Mouse (Mus musculus): ENCODE measurements around the gene Rps6kb1. TPM values are rescaled to one million over a fixed set of nuclear protein-coding genes. Genes with fewer than 3 reads are reported as not detected.
"Not testable (repeated sequence)": the region's sequence is repeated elsewhere in the genome, so short reads cannot be mapped to it uniquely, and the experiment has no call there.

The Rps6kb1 gene
- polyA plus RNA-seq, 1 experiment from 2014 or later, result 38.4 TPM

DNA sequence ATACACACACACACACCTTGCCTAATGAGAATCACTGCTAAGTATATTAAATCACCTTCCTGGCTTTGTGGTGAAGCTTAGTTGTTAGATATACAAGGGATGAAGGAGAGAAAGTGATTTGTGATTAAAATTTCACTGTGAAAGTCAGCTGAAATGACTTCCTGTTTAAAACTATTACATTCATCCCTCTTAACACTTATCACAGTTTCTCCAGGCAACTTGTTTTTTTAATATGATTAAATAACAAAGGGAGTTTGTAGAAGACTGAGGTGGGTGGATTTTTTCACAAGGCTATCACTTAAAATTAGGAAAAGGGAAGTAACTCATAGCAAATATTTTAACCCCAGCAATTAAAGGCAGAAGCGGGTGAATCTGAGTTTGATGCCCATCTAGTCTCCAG is 47.2 kb downstream of the Rps6kb1 start:
- Histone ChIP-seq H3K9me3 (replicated peaks) (no peaks in the 10 kb centered on the region), H3K4me3 (no peak overlapping the region), H3K27ac (no peak overlapping the region), H3K4me2 (no peak overlapping the region), H3K4me1 (replicated peaks) (no peaks in the 10 kb centered on the region), H3K36me3 (peaks cover 61% of the 10 kb centered on the region), H3K27me3 (no peaks in the 10 kb centered on the region), H3K9ac (no peak overlapping the region)
- ATAC-seq (replicated peaks; ENCODE audit: insufficient number of reproducible peaks, insufficient read depth, low FRiP score, low read depth), result no peak
- 89% methylated on average over 1 of the region's 1 CpGs for WGBS

DNA sequence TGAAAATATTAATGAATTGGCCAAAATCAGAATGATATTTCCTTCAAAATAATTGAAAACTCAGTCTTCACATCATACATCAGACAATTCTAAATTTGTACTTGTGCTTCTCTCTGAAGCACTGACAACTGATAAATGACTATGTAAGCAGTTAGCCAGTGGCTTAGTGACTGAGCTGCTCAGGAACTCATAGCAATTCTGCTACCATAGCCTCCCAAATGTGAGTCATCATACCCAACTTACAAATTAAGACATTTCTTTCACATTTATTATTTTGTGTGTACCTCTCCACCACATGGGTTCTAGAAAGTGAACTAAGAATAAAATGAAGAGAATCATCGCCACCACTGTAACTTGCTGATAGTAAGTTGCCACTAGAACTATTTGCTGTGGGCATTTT is 53.8 kb downstream of the Rps6kb1 start:
- no peaks in the 10 kb centered on the region for H3K9me3 ChIP-seq (replicated peaks)
- WGBS, result 96% methylated on average over 1 of the region's 1 CpGs
- H3K4me3 ChIP-seq, result no peak overlapping the region
- no peak overlapping the region for H3K4me2 ChIP-seq
- H3K36me3 ChIP-seq, result peaks cover 57% of the 10 kb centered on the region
- no peaks in the 10 kb centered on the region for H3K27me3 ChIP-seq
- ATAC-seq (replicated peaks; ENCODE audit: insufficient number of reproducible peaks, insufficient read depth, low FRiP score, low read depth), result no peak
- H3K4me1 ChIP-seq (replicated peaks), result peaks cover 5% of the 10 kb centered on the region
- H3K9ac ChIP-seq, result no peak overlapping the region
- H3K27ac ChIP-seq, result no peak overlapping the region

GRCm38 (mm10) chr11:86484910-86485510 is 59.6 kb downstream of the Rps6kb1 start:
- H3K27me3 ChIP-seq, result no peaks in the 10 kb centered on the region
- peak; percentile 37 for ATAC-seq (replicated peaks; ENCODE audit: insufficient number of reproducible peaks, insufficient read depth, low FRiP score, low read depth)
- no peaks in the 10 kb centered on the region for H3K9me3 ChIP-seq (replicated peaks)
- H3K4me1 ChIP-seq (replicated peaks), result peaks cover 9% of the 10 kb centered on the region
- H3K4me2 ChIP-seq, result peak overlapping the region; percentile 83
- peak overlapping the region; percentile 88 for H3K4me3 ChIP-seq
- under 1% methylated on average over 25 of the region's 25 CpGs for WGBS
- peak overlapping the region; percentile 93 for H3K27ac ChIP-seq
- H3K9ac ChIP-seq, result peak overlapping the region; percentile 86
- H3K36me3 ChIP-seq, result peaks cover 7% of the 10 kb centered on the region

- peaks cover 9% of the 10 kb centered on the region for H3K4me1 ChIP-seq (replicated peaks)
- H3K27me3 ChIP-seq, result no peaks in the 10 kb centered on the region
- H3K9ac ChIP-seq, result peak within 1 kb of the TSS; percentile 86
- H3K36me3 ChIP-seq, result peaks cover under 1% of the 10 kb centered on the region; the same call in 1 of the 2 replicates
- no peaks in the 10 kb centered on the region for H3K9me3 ChIP-seq (replicated peaks)
- under 1% methylated on average over 67 of the region's 68 CpGs for WGBS
- H3K4me3 ChIP-seq, result peak within 1 kb of the TSS; percentile 88
- ATAC-seq (replicated peaks; ENCODE audit: insufficient number of reproducible peaks, insufficient read depth, low FRiP score, low read depth), result peak; percentile 99
- H3K4me2 ChIP-seq, result peak within 1 kb of the TSS; percentile 83
- peak within 1 kb of the TSS; percentile 93 for H3K27ac ChIP-seq
Measured at GRCm38 (mm10) chr11:86484101-86484868, 60.3 kb downstream of the Rps6kb1 start, which contains the start of gene Rnft1. Rnft1 (plus strand) TSS chr11:86484657.

DNA sequence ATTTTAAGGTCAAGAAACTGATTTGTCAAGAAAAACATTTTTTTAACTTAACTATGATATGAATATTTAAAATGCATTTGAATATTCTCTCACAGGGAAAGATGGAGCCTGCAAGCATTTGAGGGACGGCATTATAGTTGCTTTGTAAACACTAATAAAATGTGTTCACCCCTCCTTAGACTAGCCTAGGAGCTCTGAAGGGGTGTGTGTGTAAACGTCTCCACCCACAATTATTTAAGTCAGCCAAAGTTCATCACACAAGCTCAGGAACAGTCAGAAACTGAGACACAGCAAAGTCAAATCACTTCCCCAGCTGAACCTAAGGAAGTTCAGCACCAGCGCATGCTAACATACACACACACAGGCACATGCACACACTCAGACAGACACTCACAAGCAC is 71.0 kb downstream of the Rps6kb1 start:
- Histone ChIP-seq H3K9me3 (replicated peaks) (no peaks in the 10 kb centered on the region), H3K4me3 (no peak overlapping the region), H3K36me3 (no peaks in the 10 kb centered on the region), H3K27me3 (no peaks in the 10 kb centered on the region), H3K9ac (no peak overlapping the region), H3K4me2 (peak overlapping the region; percentile 55; the same call in 1 of the 2 replicates), H3K27ac (peak overlapping the region; percentile 86), H3K4me1 (replicated peaks) (peaks cover 22% of the 10 kb centered on the region)
- no peak for ATAC-seq (replicated peaks; ENCODE audit: insufficient number of reproducible peaks, insufficient read depth, low FRiP score, low read depth)
- WGBS, result 47% methylated on average over 3 of the region's 3 CpGs

- Histone ChIP-seq H3K9me3 (replicated peaks) (no peaks in the 10 kb centered on the region), H3K27ac (peak overlapping the region; percentile 86), H3K36me3 (no peaks in the 10 kb centered on the region), H3K4me1 (replicated peaks) (peaks cover 22% of the 10 kb centered on the region), H3K27me3 (no peaks in the 10 kb centered on the region), H3K4me2 (peak overlapping the region; percentile 55), H3K9ac (0 out of 2 replicates have a peak overlapping the region, but pooled peaks have one; percentile 14), H3K4me3 (peak overlapping the region; percentile 30)
- no peak; the same call in 1 of the 2 replicates for ATAC-seq (replicated peaks; ENCODE audit: insufficient number of reproducible peaks, insufficient read depth, low FRiP score, low read depth)
- WGBS, result 8% methylated on average over 7 of the region's 7 CpGs
Measured at GRCm38 (mm10) chr11:86472771-86473171, 71.8 kb downstream of the Rps6kb1 start.

GRCm38 (mm10) chr11:86471785-86472184 is 72.8 kb downstream of the Rps6kb1 start:
- H3K27me3 ChIP-seq, result no peaks in the 10 kb centered on the region
- no peaks in the 10 kb centered on the region for H3K36me3 ChIP-seq
- no peak for ATAC-seq (replicated peaks; ENCODE audit: insufficient number of reproducible peaks, insufficient read depth, low FRiP score, low read depth)
- WGBS, result 39% methylated on average over 6 of the region's 6 CpGs
- no peaks in the 10 kb centered on the region for H3K9me3 ChIP-seq (replicated peaks)
- H3K27ac ChIP-seq, result peak overlapping the region; percentile 5; the same call in 1 of the 2 replicates
- peaks cover 22% of the 10 kb centered on the region for H3K4me1 ChIP-seq (replicated peaks)
- no peak overlapping the region for H3K9ac ChIP-seq
- no peak overlapping the region for H3K4me3 ChIP-seq
- H3K4me2 ChIP-seq, result no peak overlapping the region

DNA sequence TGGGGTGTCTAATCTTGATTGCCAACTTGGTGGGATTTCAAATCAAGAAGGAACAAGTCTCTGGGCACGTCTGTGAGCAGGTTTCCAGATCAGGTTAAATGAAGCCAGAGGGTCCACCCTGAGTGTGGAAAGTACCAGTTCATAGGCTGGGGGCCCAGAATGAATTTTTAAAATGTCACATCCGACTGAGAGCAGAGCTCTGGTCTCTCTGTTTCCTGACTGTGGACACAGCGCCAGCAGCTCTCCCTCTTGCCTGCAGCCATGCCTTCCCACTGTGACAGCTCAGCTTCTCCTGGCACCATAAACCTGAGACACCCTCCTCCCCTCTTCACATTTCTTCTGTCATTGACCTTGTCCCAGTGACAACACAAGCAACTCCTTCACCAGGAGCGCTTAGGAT is 75.6 kb downstream of the Rps6kb1 start:
- Histone ChIP-seq H3K4me1 (replicated peaks) (peaks cover 22% of the 10 kb centered on the region), H3K27me3 (no peaks in the 10 kb centered on the region), H3K4me3 (no peak overlapping the region), H3K9ac (no peak overlapping the region), H3K27ac (no peak overlapping the region), H3K4me2 (no peak overlapping the region), H3K36me3 (no peaks in the 10 kb centered on the region), H3K9me3 (replicated peaks) (no peaks in the 10 kb centered on the region)
- 61% methylated on average over 4 of the region's 4 CpGs for WGBS
- no peak for ATAC-seq (replicated peaks; ENCODE audit: insufficient number of reproducible peaks, insufficient read depth, low FRiP score, low read depth)

GRCm38 (mm10) chr11:86468345-86468744 is 76.3 kb downstream of the Rps6kb1 start:
- WGBS, result 79% methylated on average over 8 of the region's 8 CpGs
- Histone ChIP-seq H3K4me1 (replicated peaks) (peaks cover 18% of the 10 kb centered on the region), H3K36me3 (no peaks in the 10 kb centered on the region), H3K27me3 (no peaks in the 10 kb centered on the region), H3K4me3 (no peak overlapping the region), H3K27ac (no peak overlapping the region), H3K9ac (no peak overlapping the region), H3K9me3 (replicated peaks) (no peaks in the 10 kb centered on the region), H3K4me2 (no peak overlapping the region)
- ATAC-seq (replicated peaks; ENCODE audit: insufficient number of reproducible peaks, insufficient read depth, low FRiP score, low read depth), result no peak

GRCm38 (mm10) chr11:86464275-86464674 is 80.3 kb downstream of the Rps6kb1 start:
- 0 out of 2 replicates have a peak overlapping the region, but pooled peaks have one; percentile 10 for H3K4me2 ChIP-seq
- 17% methylated on average over 8 of the region's 8 CpGs for WGBS
- not testable (repeated sequence) for ATAC-seq (replicated peaks; ENCODE audit: insufficient number of reproducible peaks, insufficient read depth, low FRiP score, low read depth)

GRCm38 (mm10) chr11:86462579-86462978 is 82.0 kb downstream of the Rps6kb1 start:
- H3K4me3 ChIP-seq, result no peak overlapping the region
- no peak overlapping the region for H3K27ac ChIP-seq
- H3K4me2 ChIP-seq, result no peak overlapping the region
- H3K36me3 ChIP-seq, result no peaks in the 10 kb centered on the region
- H3K9me3 ChIP-seq (replicated peaks), result no peaks in the 10 kb centered on the region
- no peaks in the 10 kb centered on the region for H3K27me3 ChIP-seq
- no peak overlapping the region for H3K9ac ChIP-seq
- no peaks in the 10 kb centered on the region for H3K4me1 ChIP-seq (replicated peaks)
- ATAC-seq (replicated peaks; ENCODE audit: insufficient number of reproducible peaks, insufficient read depth, low FRiP score, low read depth), result no peak

More at GRCm38 (mm10) chr11:86464275-86464674, 80.3 kb downstream of the Rps6kb1 start:
- H3K4me1 ChIP-seq (replicated peaks); H3K9ac ChIP-seq; H3K4me3 ChIP-seq; H3K27ac ChIP-seq; H3K27me3 ChIP-seq; H3K36me3 ChIP-seq; H3K9me3 ChIP-seq (replicated peaks): not testable (repeated sequence)
